Mouse (Mus musculus) liver, embryonic 14.5 days (tissue): ENCODE results near the gene C130079G13Rik.

Experiments used
- CTCF ChIP-seq: IDR thresholded peaks from 2 replicates; pipeline ENCODE4 v1.5.1; 2016; ENCODE audit warnings: antibody characterized with exemption, low read depth, control low read depth
- EP300 ChIP-seq: IDR thresholded peaks from 2 replicates; pipeline ENCODE4 v1.6.1; 2016; ENCODE audit warnings: antibody characterized with exemption, low read depth

DNA sequence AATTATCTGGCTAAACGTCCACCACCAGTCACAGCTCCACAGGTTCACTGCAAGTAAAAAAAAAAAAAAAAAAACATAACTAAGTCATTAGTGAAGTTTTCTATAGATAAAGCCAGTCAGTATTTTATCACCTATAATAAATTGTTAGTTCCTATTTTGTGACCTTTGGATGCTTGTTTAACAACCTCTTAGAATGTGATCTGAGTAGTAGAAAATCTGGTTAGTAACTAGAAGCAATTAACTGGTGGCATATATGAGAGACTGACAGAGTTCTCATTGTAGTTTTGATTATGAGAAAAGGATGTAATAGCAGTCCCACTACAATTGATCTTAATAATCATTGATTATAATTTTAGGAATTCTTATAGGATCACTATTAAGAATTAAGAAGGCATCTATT lies 9.6 kb downstream of the C130079G13Rik start:
- TF ChIP-seq CTCF = no peak
- no peak for TF ChIP-seq EP300
